Mouse (Mus musculus): ENCODE measurements around the gene Srcap. TPM values are rescaled to one million over a fixed set of nuclear protein-coding genes. Genes with fewer than 3 reads are reported as not detected.

The Srcap gene
- polyA plus RNA-seq, 1 experiment from 2014 or later, result 40.1 TPM

- H3K4me1 ChIP-seq (ENCODE audit: control insufficient read depth in 2 of 2, insufficient read depth in 2 of 2, low read length in 2 of 2), result peaks cover 8 to 20% of the 10 kb centered on the region in 2 experiments
- H3K9ac ChIP-seq (ENCODE audit: low read length), result no peak overlapping the region
- 71% methylated on average over 10 of the region's 10 CpGs for WGBS
- peaks cover 6% of the 10 kb centered on the region; the same call in 1 of the 2 replicates for H3K9me3 ChIP-seq (ENCODE audit: control insufficient read depth, low read length)
- no peak overlapping the region for H3K4me3 ChIP-seq (ENCODE audit: control insufficient read depth in 1 of 2, insufficient read depth in 1 of 2, low read depth in 1 of 2, low read length in 2 of 2)
- H3K27me3 ChIP-seq (ENCODE audit: control insufficient read depth, insufficient read depth, low read length), result no peaks in the 10 kb centered on the region
- H3K27ac ChIP-seq (replicated peaks in 1 of 2; ENCODE audit: control insufficient read depth in 1 of 2, insufficient read depth in 1 of 2, low read depth in 2 of 2, low read length in 2 of 2), result no peak overlapping the region
- peaks cover 69% of the 10 kb centered on the region for H3K36me3 ChIP-seq (ENCODE audit: control insufficient read depth, insufficient read depth, low read length)
- no peak overlapping the region for H3K4me2 ChIP-seq (ENCODE audit: low read length)
- ATAC-seq (ENCODE audit: insufficient number of reproducible peaks, insufficient read depth, low FRiP score, low read depth), result no peak
Measured at GRCm38 (mm10) chr7:127591108-127591507, 79.3 kb downstream of the Srcap start.

GRCm38 (mm10) chr7:127592575-127592974 is 80.8 kb downstream of the Srcap start:
- Histone ChIP-seq H3K36me3 (ENCODE audit: control insufficient read depth, insufficient read depth, low read length) (peaks cover 83% of the 10 kb centered on the region), H3K4me1 (ENCODE audit: control insufficient read depth in 2 of 2, insufficient read depth in 2 of 2, low read length in 2 of 2) (peaks cover 5 to 14% of the 10 kb centered on the region in 2 experiments), H3K27me3 (ENCODE audit: control insufficient read depth, insufficient read depth, low read length) (no peaks in the 10 kb centered on the region), H3K4me2 (ENCODE audit: low read length) (no peak overlapping the region), H3K9ac (ENCODE audit: low read length) (no peak overlapping the region), H3K4me3 (ENCODE audit: control insufficient read depth in 1 of 2, insufficient read depth in 1 of 2, low read depth in 1 of 2, low read length in 2 of 2) (no peak overlapping the region), H3K9me3 (ENCODE audit: control insufficient read depth, low read length) (peaks cover 6% of the 10 kb centered on the region; the same call in 1 of the 2 replicates), H3K27ac (replicated peaks in 1 of 2; ENCODE audit: control insufficient read depth in 1 of 2, insufficient read depth in 1 of 2, low read depth in 2 of 2, low read length in 2 of 2) (no peak overlapping the region)
- no peak for ATAC-seq (ENCODE audit: insufficient number of reproducible peaks, insufficient read depth, low FRiP score, low read depth)
- 89% methylated on average over 14 of the region's 14 CpGs for WGBS

GRCm38 (mm10) chr7:127596747-127597146 is 85.0 kb downstream of the Srcap start:
- H3K9ac ChIP-seq (ENCODE audit: low read length), result no peak overlapping the region
- ATAC-seq (ENCODE audit: insufficient number of reproducible peaks, insufficient read depth, low FRiP score, low read depth), result no peak
- H3K27me3 ChIP-seq (ENCODE audit: control insufficient read depth, insufficient read depth, low read length), result no peaks in the 10 kb centered on the region
- 93% methylated on average over 17 of the region's 17 CpGs for WGBS
- no peak overlapping the region for H3K27ac ChIP-seq (replicated peaks in 1 of 2; ENCODE audit: control insufficient read depth in 1 of 2, insufficient read depth in 1 of 2, low read depth in 2 of 2, low read length in 2 of 2)
- peaks cover 6% of the 10 kb centered on the region; the same call in 1 of the 2 replicates for H3K9me3 ChIP-seq (ENCODE audit: control insufficient read depth, low read length)
- H3K4me1 ChIP-seq (ENCODE audit: control insufficient read depth in 2 of 2, insufficient read depth in 2 of 2, low read length in 2 of 2), result no peaks in the 10 kb centered on the region
- H3K36me3 ChIP-seq (ENCODE audit: control insufficient read depth, insufficient read depth, low read length), result peaks cover 100% of the 10 kb centered on the region
- H3K4me3 ChIP-seq (ENCODE audit: control insufficient read depth in 1 of 2, insufficient read depth in 1 of 2, low read depth in 1 of 2, low read length in 2 of 2), result no peak overlapping the region
- H3K4me2 ChIP-seq (ENCODE audit: low read length), result no peak overlapping the region

- no peak overlapping the region for H3K4me2 ChIP-seq (ENCODE audit: low read length)
Measured at GRCm38 (mm10) chr7:127600612-127601011, 88.8 kb downstream of the Srcap start.

GRCm38 (mm10) chr7:127601735-127602134 is 90.0 kb downstream of the Srcap start:
- no peak overlapping the region for H3K27ac ChIP-seq (replicated peaks in 1 of 2; ENCODE audit: control insufficient read depth in 1 of 2, insufficient read depth in 1 of 2, low read depth in 2 of 2, low read length in 2 of 2)
- H3K36me3 ChIP-seq (ENCODE audit: control insufficient read depth, insufficient read depth, low read length), result peaks cover 93% of the 10 kb centered on the region
- no peak overlapping the region for H3K9ac ChIP-seq (ENCODE audit: low read length)
- no peak for ATAC-seq (ENCODE audit: insufficient number of reproducible peaks, insufficient read depth, low FRiP score, low read depth)
- 81% methylated on average over 4 of the region's 4 CpGs for WGBS
- H3K4me3 ChIP-seq (ENCODE audit: control insufficient read depth in 1 of 2, insufficient read depth in 1 of 2, low read depth in 1 of 2, low read length in 2 of 2), result no peak overlapping the region
- H3K4me2 ChIP-seq (ENCODE audit: low read length), result no peak overlapping the region
- no peaks in the 10 kb centered on the region for H3K4me1 ChIP-seq (ENCODE audit: control insufficient read depth in 2 of 2, insufficient read depth in 2 of 2, low read length in 2 of 2)
- H3K27me3 ChIP-seq (ENCODE audit: control insufficient read depth, insufficient read depth, low read length), result no peaks in the 10 kb centered on the region
- H3K9me3 ChIP-seq (ENCODE audit: control insufficient read depth, low read length), result no peaks in the 10 kb centered on the region

More at GRCm38 (mm10) chr7:127600612-127601011, 88.8 kb downstream of the Srcap start:
- 95% methylated on average over 7 of the region's 7 CpGs for WGBS
- no peak overlapping the region for H3K4me3 ChIP-seq (ENCODE audit: control insufficient read depth in 1 of 2, insufficient read depth in 1 of 2, low read depth in 1 of 2, low read length in 2 of 2)
- H3K36me3 ChIP-seq (ENCODE audit: control insufficient read depth, insufficient read depth, low read length), result peaks cover 97% of the 10 kb centered on the region
- no peaks in the 10 kb centered on the region for H3K27me3 ChIP-seq (ENCODE audit: control insufficient read depth, insufficient read depth, low read length)
- no peaks in the 10 kb centered on the region for H3K9me3 ChIP-seq (ENCODE audit: control insufficient read depth, low read length)
- H3K4me1 ChIP-seq (ENCODE audit: control insufficient read depth in 2 of 2, insufficient read depth in 2 of 2, low read length in 2 of 2), result no peaks in the 10 kb centered on the region
- ATAC-seq (ENCODE audit: insufficient number of reproducible peaks, insufficient read depth, low FRiP score, low read depth), result no peak
- H3K27ac ChIP-seq (replicated peaks in 1 of 2; ENCODE audit: control insufficient read depth in 1 of 2, insufficient read depth in 1 of 2, low read depth in 2 of 2, low read length in 2 of 2), result no peak overlapping the region
- H3K9ac ChIP-seq (ENCODE audit: low read length), result no peak overlapping the region

- peaks cover 93% of the 10 kb centered on the region for H3K36me3 ChIP-seq (ENCODE audit: control insufficient read depth, insufficient read depth, low read length)
- H3K4me1 ChIP-seq (ENCODE audit: control insufficient read depth in 2 of 2, insufficient read depth in 2 of 2, low read length in 2 of 2), result no peaks in the 10 kb centered on the region
- H3K4me3 ChIP-seq (ENCODE audit: control insufficient read depth in 1 of 2, insufficient read depth in 1 of 2, low read depth in 1 of 2, low read length in 2 of 2), result no peak overlapping the region
- no peak overlapping the region for H3K27ac ChIP-seq (replicated peaks in 1 of 2; ENCODE audit: control insufficient read depth in 1 of 2, insufficient read depth in 1 of 2, low read depth in 2 of 2, low read length in 2 of 2)
- no peaks in the 10 kb centered on the region for H3K9me3 ChIP-seq (ENCODE audit: control insufficient read depth, low read length)
- 85% methylated on average over 2 of the region's 2 CpGs for WGBS
- H3K27me3 ChIP-seq (ENCODE audit: control insufficient read depth, insufficient read depth, low read length), result no peaks in the 10 kb centered on the region
- H3K9ac ChIP-seq (ENCODE audit: low read length), result no peak overlapping the region
- H3K4me2 ChIP-seq (ENCODE audit: low read length), result no peak overlapping the region
- no peak for ATAC-seq (ENCODE audit: insufficient number of reproducible peaks, insufficient read depth, low FRiP score, low read depth)
Measured at GRCm38 (mm10) chr7:127602903-127603302, 91.1 kb downstream of the Srcap start.

- no peaks in the 10 kb centered on the region for H3K27me3 ChIP-seq (ENCODE audit: control insufficient read depth, insufficient read depth, low read length)
- WGBS, result 89% methylated on average over 10 of the region's 10 CpGs
- no peak overlapping the region for H3K27ac ChIP-seq (replicated peaks in 1 of 2; ENCODE audit: control insufficient read depth in 1 of 2, insufficient read depth in 1 of 2, low read depth in 2 of 2, low read length in 2 of 2)
- no peak for ATAC-seq (ENCODE audit: insufficient number of reproducible peaks, insufficient read depth, low FRiP score, low read depth)
- H3K4me1 ChIP-seq (ENCODE audit: control insufficient read depth in 2 of 2, insufficient read depth in 2 of 2, low read length in 2 of 2), result no peaks in the 10 kb centered on the region
- no peaks in the 10 kb centered on the region for H3K9me3 ChIP-seq (ENCODE audit: control insufficient read depth, low read length)
- no peak overlapping the region for H3K4me2 ChIP-seq (ENCODE audit: low read length)
- no peak overlapping the region for H3K4me3 ChIP-seq (ENCODE audit: control insufficient read depth in 1 of 2, insufficient read depth in 1 of 2, low read depth in 1 of 2, low read length in 2 of 2)
- H3K9ac ChIP-seq (ENCODE audit: low read length), result no peak overlapping the region
- peaks cover 93% of the 10 kb centered on the region for H3K36me3 ChIP-seq (ENCODE audit: control insufficient read depth, insufficient read depth, low read length)
Measured at GRCm38 (mm10) chr7:127604256-127604655, 92.5 kb downstream of the Srcap start.

GRCm38 (mm10) chr7:127607150-127607549 is 95.4 kb downstream of the Srcap start:
- no peak for ATAC-seq (ENCODE audit: insufficient number of reproducible peaks, insufficient read depth, low FRiP score, low read depth)
- 87% methylated on average over 6 of the region's 6 CpGs for WGBS

More at GRCm38 (mm10) chr7:127607150-127607549, 95.4 kb downstream of the Srcap start:
- Histone ChIP-seq H3K36me3 (ENCODE audit: control insufficient read depth, insufficient read depth, low read length) (peaks cover 93% of the 10 kb centered on the region), H3K27me3 (ENCODE audit: control insufficient read depth, insufficient read depth, low read length) (no peaks in the 10 kb centered on the region), H3K9ac (ENCODE audit: low read length) (no peak overlapping the region), H3K4me1 (ENCODE audit: control insufficient read depth in 2 of 2, insufficient read depth in 2 of 2, low read length in 2 of 2) (no peaks in the 10 kb centered on the region), H3K9me3 (ENCODE audit: control insufficient read depth, low read length) (peaks cover 7% of the 10 kb centered on the region; the same call in 1 of the 2 replicates), H3K27ac (replicated peaks in 1 of 2; ENCODE audit: control insufficient read depth in 1 of 2, insufficient read depth in 1 of 2, low read depth in 2 of 2, low read length in 2 of 2) (no peak overlapping the region), H3K4me3 (ENCODE audit: control insufficient read depth in 1 of 2, insufficient read depth in 1 of 2, low read depth in 1 of 2, low read length in 2 of 2) (no peak overlapping the region), H3K4me2 (ENCODE audit: low read length) (no peak overlapping the region)

Measured in heart, embryonic 14.5 days (tissue).